Mouse (Mus musculus) kidney, embryonic 15.5 days (tissue): ENCODE measurements around the gene Celf5. TPM values are rescaled to one million over a fixed set of nuclear protein-coding genes. Genes with fewer than 3 reads are reported as not detected.

Experiments used
- ATAC-seq: fragments of 200-750 bp; cut with Nextera tagmentation; replicated peaks from 2 replicates; pipeline ENCODE4 v1.8.0; 2017; ENCODE audit warnings: moderate TSS enrichment; ENCODE audit not compliant: low FRiP score
- H3K27ac ChIP-seq: fragments of 300-500 bp; sonication (generic); 2 replicates; pipeline ENCODE4 v1.5.1; 2015; ENCODE audit warnings: mild to moderate bottlenecking, inconsistent platforms
- H3K27me3 ChIP-seq: fragments of 300-500 bp; sonication (generic); 2 replicates; pipeline ENCODE4 v1.6.1; 2015; ENCODE audit warnings: inconsistent platforms
- H3K36me3 ChIP-seq: fragments of 300-500 bp; sonication (generic); 2 replicates; pipeline ENCODE4 v1.6.1; 2015; ENCODE audit warnings: inconsistent platforms
- H3K4me1 ChIP-seq: fragments of 300-500 bp; sonication (generic); 2 replicates; pipeline ENCODE4 v1.6.1; 2015; ENCODE audit warnings: inconsistent platforms
- H3K4me2 ChIP-seq: fragments of 300-500 bp; sonication (generic); 2 replicates; pipeline ENCODE4 v1.6.1; 2015; ENCODE audit warnings: moderate library complexity, mild to moderate bottlenecking, inconsistent platforms
- H3K4me3 ChIP-seq: fragments of 300-500 bp; sonication (generic); replicated peaks from 2 replicates; pipeline ENCODE4 v1.5.1; 2015; ENCODE audit warnings: mild to moderate bottlenecking, inconsistent platforms
- H3K9ac ChIP-seq: fragments of 300-500 bp; sonication (generic); 2 replicates; pipeline ENCODE4 v1.6.1; 2015; ENCODE audit warnings: mild to moderate bottlenecking, inconsistent platforms
- H3K9me3 ChIP-seq: fragments of 300-500 bp; sonication (generic); replicated peaks from 2 replicates; pipeline ENCODE4 v1.6.1; 2016; ENCODE audit warnings: inconsistent platforms
- WGBS: fragments of 180-500 bp; shearing (Covaris S2); methylation state at CpG from one replicate; pipeline ENCODE4 v1.1.7; 2015; ENCODE audit warnings: mixed read lengths; 5-methylcytosine and 5-hydroxymethylcytosine counted together
- polyA plus RNA-seq: library from polyadenylated mRNA; unstranded; fragments of >200 nt; fragmentation: Nextera tagmentation; extraction: Ambion mirVana; gene quantifications from 2 replicates; pipeline ENCODE4 v1.2.1, GENCODE M21; 2015

Celf5 gene
- polyA plus RNA-seq, 1 experiment from 2014 or later = 0.82 TPM

GRCm38 (mm10) chr10:81496969-81497368 lies 14.5 kb upstream of the Celf5 start:
- Histone ChIP-seq H3K27me3 (no peaks in the 10 kb centered on the region), H3K27ac (no peak overlapping the region), H3K4me2 (peak overlapping the region; percentile 94), H3K4me3 (peak overlapping the region; percentile 94), H3K36me3 (peaks cover 18% of the 10 kb centered on the region), H3K4me1 (peaks cover 38% of the 10 kb centered on the region), H3K9ac (no peak overlapping the region), H3K9me3 (no peaks in the 10 kb centered on the region)
- ATAC-seq = no peak
- 30% methylated on average over 4 of the region's 4 CpGs for WGBS

DNA sequence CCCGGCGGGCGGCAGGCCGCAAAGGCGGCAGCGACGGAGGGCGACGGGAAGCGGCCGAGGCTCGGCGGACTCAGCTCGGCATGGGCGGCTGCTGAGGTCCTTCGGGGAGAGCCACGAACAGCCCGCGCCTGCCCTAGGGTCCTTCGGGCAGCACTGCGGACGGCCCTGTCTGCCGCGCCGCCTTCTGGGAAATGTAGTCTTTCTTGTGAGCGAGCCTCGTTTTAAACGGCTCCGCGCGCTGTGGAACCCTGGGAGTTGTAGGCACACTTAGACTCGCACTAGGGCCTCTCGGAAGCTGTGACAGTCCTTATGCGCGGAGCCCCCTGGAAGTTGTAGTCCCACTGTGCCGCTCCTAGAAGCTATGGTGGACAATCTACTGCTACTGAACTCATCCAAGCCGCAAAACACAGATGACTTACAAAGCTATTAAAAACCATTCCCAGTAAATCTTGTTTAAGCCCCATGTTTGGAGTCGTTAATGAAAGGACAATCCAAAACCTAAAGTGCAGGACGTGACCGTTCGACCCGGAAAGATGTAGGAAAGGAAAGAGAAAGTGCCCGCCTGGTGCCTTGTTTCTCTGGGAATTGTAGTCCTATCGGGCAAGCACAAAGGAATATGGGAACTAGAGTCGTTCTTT lies 13.9 kb upstream of the Celf5 start, which contains the start of gene Ncln:
TSS of gene Ncln (minus strand) at position 129 of the 638 bp plus-strand sequence.
- peak within 1 kb of the TSS; percentile 94 for H3K4me3 ChIP-seq
- H3K27ac ChIP-seq = peak within 1 kb of the TSS; percentile 82
- WGBS = 1% methylated on average over 45 of the region's 45 CpGs
- H3K4me2 ChIP-seq = peak within 1 kb of the TSS; percentile 94
- peak within 1 kb of the TSS; percentile 88 for H3K9ac ChIP-seq
- peaks cover 38% of the 10 kb centered on the region for H3K4me1 ChIP-seq
- peak; percentile 96 for ATAC-seq
- H3K27me3 ChIP-seq = no peaks in the 10 kb centered on the region
- H3K36me3 ChIP-seq = peaks cover 24% of the 10 kb centered on the region
- no peaks in the 10 kb centered on the region for H3K9me3 ChIP-seq

- peak overlapping the region; percentile 48 for H3K27ac ChIP-seq
- ATAC-seq = peak; percentile 5
- peaks cover 38% of the 10 kb centered on the region for H3K4me1 ChIP-seq
- peak overlapping the region; percentile 88 for H3K9ac ChIP-seq
- H3K36me3 ChIP-seq = peaks cover 31% of the 10 kb centered on the region
- no peaks in the 10 kb centered on the region for H3K9me3 ChIP-seq
- H3K4me2 ChIP-seq = peak overlapping the region; percentile 94
- no peaks in the 10 kb centered on the region for H3K27me3 ChIP-seq
- peak overlapping the region; percentile 94 for H3K4me3 ChIP-seq
- WGBS = 2% methylated on average over 41 of the region's 41 CpGs
Measured at GRCm38 (mm10) chr10:81495616-81496263, 13.2 kb upstream of the Celf5 start.

DNA sequence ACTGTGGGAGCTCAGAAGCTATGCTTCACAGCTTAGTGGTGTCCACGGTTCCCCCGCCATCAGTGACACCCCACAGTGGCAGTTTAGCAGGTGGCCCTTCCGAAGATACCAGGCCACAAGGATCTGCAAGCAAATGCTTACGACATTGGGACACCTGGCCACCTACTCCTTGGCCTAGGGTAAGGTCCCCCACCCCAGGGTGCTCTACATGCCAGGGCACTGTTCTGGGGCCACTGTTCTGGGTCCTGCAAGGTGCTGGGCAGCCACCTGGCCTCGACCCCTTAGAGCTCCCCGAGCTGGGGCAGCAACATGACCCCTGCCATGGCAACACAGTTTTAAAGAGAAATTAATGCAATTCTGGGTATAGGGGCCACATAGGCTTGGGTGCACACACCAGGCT lies 12.6 kb upstream of the Celf5 start:
- peak overlapping the region; percentile 88 for H3K9ac ChIP-seq

GRCm38 (mm10) chr10:81494260-81495041 lies 11.9 kb upstream of the Celf5 start:
- Histone ChIP-seq H3K36me3 (peaks cover 44% of the 10 kb centered on the region), H3K9ac (peak overlapping the region; percentile 88; the same call in 1 of the 2 replicates), H3K9me3 (no peaks in the 10 kb centered on the region), H3K4me3 (peak overlapping the region; percentile 94; the same call in 1 of the 2 replicates), H3K4me1 (peaks cover 35% of the 10 kb centered on the region), H3K4me2 (peak overlapping the region; percentile 94), H3K27me3 (no peaks in the 10 kb centered on the region), H3K27ac (no peak overlapping the region)
- 75% methylated on average over 11 of the region's 11 CpGs for WGBS
- no peak for ATAC-seq

More for the DNA sequence above, 12.6 kb upstream of the Celf5 start:
- H3K27me3 ChIP-seq = no peaks in the 10 kb centered on the region
- peaks cover 38% of the 10 kb centered on the region for H3K4me1 ChIP-seq
- no peak for ATAC-seq
- H3K36me3 ChIP-seq = peaks cover 37% of the 10 kb centered on the region
- WGBS = 71% methylated on average over 6 of the region's 6 CpGs
- peak overlapping the region; percentile 94 for H3K4me3 ChIP-seq
- no peak overlapping the region for H3K27ac ChIP-seq
- H3K9me3 ChIP-seq = no peaks in the 10 kb centered on the region
- H3K4me2 ChIP-seq = peak overlapping the region; percentile 94

GRCm38 (mm10) chr10:81493601-81494220 lies 11.2 kb upstream of the Celf5 start:
- Histone ChIP-seq H3K4me3 (peak overlapping the region; percentile 94; the same call in 1 of the 2 replicates), H3K4me2 (no peak overlapping the region), H3K9ac (no peak overlapping the region), H3K36me3 (peaks cover 51% of the 10 kb centered on the region), H3K4me1 (peaks cover 34% of the 10 kb centered on the region), H3K9me3 (no peaks in the 10 kb centered on the region), H3K27ac (no peak overlapping the region), H3K27me3 (no peaks in the 10 kb centered on the region)
- ATAC-seq = no peak
- WGBS = 75% methylated on average over 8 of the region's 8 CpGs

- no peak for ATAC-seq
- Histone ChIP-seq H3K27me3 (no peaks in the 10 kb centered on the region), H3K4me3 (no peak overlapping the region), H3K27ac (no peak overlapping the region), H3K4me1 (peaks cover 28% of the 10 kb centered on the region), H3K36me3 (peaks cover 61% of the 10 kb centered on the region), H3K9ac (no peak overlapping the region), H3K9me3 (no peaks in the 10 kb centered on the region), H3K4me2 (no peak overlapping the region)
- WGBS = 88% methylated on average over 11 of the region's 11 CpGs
Measured at GRCm38 (mm10) chr10:81492606-81493240, 10.2 kb upstream of the Celf5 start.

GRCm38 (mm10) chr10:81491018-81491417 lies 8.5 kb upstream of the Celf5 start:
- H3K4me3 ChIP-seq = no peak overlapping the region
- H3K36me3 ChIP-seq = peaks cover 77% of the 10 kb centered on the region
- no peak overlapping the region for H3K9ac ChIP-seq
- H3K9me3 ChIP-seq = no peaks in the 10 kb centered on the region
- H3K27me3 ChIP-seq = no peaks in the 10 kb centered on the region
- 93% methylated on average over 9 of the region's 9 CpGs for WGBS
- no peak overlapping the region for H3K27ac ChIP-seq
- H3K4me2 ChIP-seq = no peak overlapping the region
- peaks cover 19% of the 10 kb centered on the region for H3K4me1 ChIP-seq
- ATAC-seq = no peak

DNA sequence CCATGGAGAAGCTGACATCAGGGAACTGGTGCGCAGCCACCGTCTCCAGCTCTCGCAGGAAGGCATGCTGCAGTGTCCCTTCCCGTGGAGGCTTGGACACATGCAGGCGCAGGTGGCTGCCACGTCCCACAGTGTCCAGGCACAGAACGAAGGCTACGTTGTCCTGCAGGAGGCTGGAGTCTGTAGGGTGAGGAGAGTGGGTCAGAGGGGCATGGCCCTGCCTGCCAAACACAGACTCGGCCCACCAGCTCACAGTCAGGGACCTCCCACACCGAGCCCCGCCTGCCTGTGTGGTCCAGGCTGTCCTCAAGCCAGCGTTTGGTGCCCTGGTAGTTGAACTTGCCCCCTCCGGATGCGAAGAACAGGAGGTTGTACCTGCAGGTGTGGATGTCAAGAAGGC lies 7.4 kb upstream of the Celf5 start:
- no peak overlapping the region for H3K9ac ChIP-seq

DNA sequence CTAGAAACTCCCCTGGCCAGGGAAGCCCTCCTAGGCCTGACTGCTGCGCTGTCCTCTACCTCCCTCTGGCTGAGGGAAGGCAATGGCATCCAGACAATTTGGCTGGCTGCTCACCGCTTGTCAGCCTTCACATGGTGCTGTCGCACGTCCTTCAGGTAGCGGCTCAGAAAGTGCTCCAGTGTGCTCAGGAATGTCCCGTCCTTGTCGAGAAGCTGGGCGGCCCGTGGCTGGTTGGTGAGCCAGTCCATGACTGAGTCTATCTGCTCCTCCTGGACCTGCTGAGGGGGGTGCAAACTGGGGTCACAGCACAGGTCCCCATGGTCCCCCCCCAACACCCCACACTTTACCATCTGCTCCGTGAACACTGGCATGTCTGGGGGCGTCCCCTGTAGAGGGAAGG lies 5.6 kb upstream of the Celf5 start:
- Histone ChIP-seq H3K4me2 (no peak overlapping the region), H3K27me3 (0 out of 2 replicates have a peak, but pooled peaks cover under 1% of the 10 kb centered on the region), H3K9me3 (no peaks in the 10 kb centered on the region), H3K27ac (no peak overlapping the region), H3K4me1 (no peaks in the 10 kb centered on the region), H3K36me3 (peaks cover 69% of the 10 kb centered on the region), H3K4me3 (no peak overlapping the region), H3K9ac (no peak overlapping the region)
- no peak for ATAC-seq
- 89% methylated on average over 11 of the region's 11 CpGs for WGBS

More for the DNA sequence above, 7.4 kb upstream of the Celf5 start:
- H3K4me3 ChIP-seq = no peak overlapping the region
- peaks cover 12% of the 10 kb centered on the region for H3K4me1 ChIP-seq
- H3K4me2 ChIP-seq = no peak overlapping the region
- H3K27me3 ChIP-seq = no peaks in the 10 kb centered on the region
- ATAC-seq = no peak
- H3K36me3 ChIP-seq = peaks cover 77% of the 10 kb centered on the region
- H3K9me3 ChIP-seq = no peaks in the 10 kb centered on the region
- no peak overlapping the region for H3K27ac ChIP-seq
- 78% methylated on average over 14 of the region's 14 CpGs for WGBS

DNA sequence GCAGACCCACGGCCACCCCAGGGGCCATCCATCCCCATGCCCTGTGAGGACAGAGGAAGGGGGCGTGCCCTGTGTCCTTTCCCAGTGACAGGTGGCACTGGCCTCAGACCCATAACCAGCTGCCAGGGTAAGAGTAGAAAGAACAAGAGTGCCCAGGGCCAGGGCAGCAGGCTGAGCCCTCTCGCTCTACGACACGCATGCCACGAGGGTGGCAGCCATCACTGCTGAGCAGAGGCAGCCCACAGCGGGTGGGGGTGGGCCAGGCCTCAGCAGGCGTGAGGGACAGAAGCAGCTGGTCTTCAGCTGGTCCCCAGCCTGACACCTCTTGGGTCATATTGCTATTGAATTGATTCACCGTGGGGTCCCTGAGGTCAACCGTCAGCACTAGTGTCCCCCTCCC lies 4.0 kb upstream of the Celf5 start:
- ATAC-seq = no peak
- no peak overlapping the region for H3K4me2 ChIP-seq
- H3K36me3 ChIP-seq = peaks cover 54% of the 10 kb centered on the region
- no peak overlapping the region for H3K9ac ChIP-seq
- H3K27ac ChIP-seq = no peak overlapping the region
- WGBS = 86% methylated on average over 10 of the region's 10 CpGs
- H3K9me3 ChIP-seq = no peaks in the 10 kb centered on the region
- H3K4me1 ChIP-seq = peaks cover 10% of the 10 kb centered on the region; the same call in 1 of the 2 replicates
- no peak overlapping the region for H3K4me3 ChIP-seq
- peaks cover 15% of the 10 kb centered on the region for H3K27me3 ChIP-seq
